Mouse (Mus musculus): ENCODE results near the gene Camkv.

The Camkv gene

GRCm38 (mm10) chr9:107923956-107924355, 11.5 kb upstream of the Camkv start:
- DNase-seq (ENCODE audit: low spot score), result peak; percentile 35

GRCm38 (mm10) chr9:107925251-107925650, 10.2 kb upstream of the Camkv start:
- DNase-seq (ENCODE audit: low spot score), result no peak

GRCm38 (mm10) chr9:107926920-107927420, 8.5 kb upstream of the Camkv start:
- no peak for DNase-seq (ENCODE audit: low spot score)

DNA sequence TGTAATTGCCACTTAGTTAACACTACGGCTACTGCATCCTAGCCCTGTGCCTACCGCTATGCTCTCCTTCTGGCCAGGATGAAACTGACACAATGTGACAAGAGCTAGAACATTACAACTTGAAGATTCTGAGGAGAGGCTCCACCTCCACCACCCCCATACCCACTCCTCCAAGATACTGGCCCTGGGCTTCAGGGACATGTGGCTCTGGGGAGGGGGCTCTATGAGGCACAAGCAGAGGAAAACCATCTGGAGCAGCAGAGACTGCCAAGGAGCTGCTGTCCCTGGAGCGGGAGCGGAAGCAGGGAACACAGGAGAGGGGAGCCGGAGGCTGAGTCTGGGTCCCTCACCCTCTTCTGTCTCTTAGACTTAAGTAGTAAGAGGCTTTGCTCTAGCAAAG, 7.7 kb upstream of the Camkv start:
- no peak for DNase-seq (ENCODE audit: low spot score)

DNA sequence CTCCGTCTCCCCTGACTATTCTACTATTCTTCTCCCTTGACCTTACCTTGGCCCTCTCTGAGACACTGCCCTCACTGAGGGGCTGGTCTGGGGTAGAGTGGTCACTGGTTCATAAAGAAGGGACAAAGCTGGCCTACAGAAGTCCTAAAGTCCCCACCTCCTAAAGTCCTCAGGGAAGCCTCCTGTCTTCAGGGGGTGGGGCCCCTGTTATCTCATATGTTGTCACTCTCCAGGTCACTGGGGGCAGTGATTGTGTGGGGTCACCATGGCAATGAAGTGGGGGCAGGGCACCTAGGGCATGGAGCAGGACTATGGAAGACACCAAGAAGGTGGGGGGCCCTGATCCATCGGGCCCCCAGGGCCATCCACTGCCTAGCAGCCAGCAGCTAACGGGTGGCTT, 7.3 kb upstream of the Camkv start, which contains the start of gene Actl11:
Gene Actl11, plus strand, starts transcription at position 301 of the 400 bp plus-strand sequence.
- no peak for DNase-seq (ENCODE audit: low spot score)

DNA sequence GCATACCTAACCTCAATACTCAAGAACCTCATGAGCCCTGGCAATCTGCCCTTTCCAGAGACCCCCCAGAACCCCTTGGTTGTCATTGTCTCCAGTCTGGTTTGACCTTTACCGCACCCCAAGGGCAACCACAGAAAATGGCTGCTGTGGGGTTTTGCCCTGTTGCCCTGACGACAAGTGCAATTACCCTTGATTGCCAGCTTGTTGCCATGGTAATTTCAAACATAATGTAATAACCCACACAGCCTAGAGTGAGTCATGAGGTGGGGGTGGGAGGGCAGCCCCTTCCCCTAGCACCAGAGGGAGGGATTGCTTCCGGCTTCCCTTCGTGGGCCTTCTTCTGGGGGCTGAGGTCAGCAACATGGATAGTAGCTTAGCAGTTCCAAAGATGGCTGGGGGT, 3.3 kb upstream of the Camkv start:
- DNase-seq (ENCODE audit: low spot score), result no peak

- DNase-seq (ENCODE audit: low spot score), result no peak
These were observed 1.3 kb upstream of the Camkv start for GRCm38 (mm10) chr9:107934146-107934545.

GRCm38 (mm10) chr9:107935790-107936214, 328 bp downstream of the Camkv start:
- no peak for DNase-seq (ENCODE audit: low spot score)

DNA sequence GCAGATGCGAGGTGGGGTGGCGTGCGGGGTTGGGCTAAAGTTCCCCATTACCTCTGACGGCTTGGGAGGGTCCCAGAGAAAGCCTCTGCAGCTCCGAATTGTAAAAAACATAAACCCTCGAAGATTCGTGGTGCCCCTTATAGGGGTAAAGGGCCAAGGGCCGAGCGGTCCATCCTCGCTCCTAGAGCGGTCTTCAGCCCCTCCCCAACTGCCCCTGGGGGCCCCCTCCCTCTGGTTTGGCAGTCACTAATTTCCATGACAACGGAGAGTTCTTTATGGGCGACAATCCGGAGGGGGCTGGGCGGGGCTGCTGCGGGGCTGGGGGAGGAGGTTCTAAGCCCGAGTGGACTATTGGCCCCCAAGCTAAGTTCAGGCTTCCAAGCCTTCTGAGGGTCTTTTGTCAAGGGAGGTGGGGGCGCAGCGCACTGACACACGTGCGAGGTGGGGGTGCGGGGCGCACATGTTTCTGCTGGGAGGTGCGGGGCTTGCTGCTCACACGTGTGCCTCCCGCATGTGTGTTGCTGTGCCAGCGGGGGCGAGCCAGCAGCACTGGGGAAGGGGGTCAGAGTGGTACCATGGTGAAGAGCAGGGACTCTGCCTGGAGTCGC, 845 bp downstream of the Camkv start:
- no peak for DNase-seq (ENCODE audit: low spot score)

DNA sequence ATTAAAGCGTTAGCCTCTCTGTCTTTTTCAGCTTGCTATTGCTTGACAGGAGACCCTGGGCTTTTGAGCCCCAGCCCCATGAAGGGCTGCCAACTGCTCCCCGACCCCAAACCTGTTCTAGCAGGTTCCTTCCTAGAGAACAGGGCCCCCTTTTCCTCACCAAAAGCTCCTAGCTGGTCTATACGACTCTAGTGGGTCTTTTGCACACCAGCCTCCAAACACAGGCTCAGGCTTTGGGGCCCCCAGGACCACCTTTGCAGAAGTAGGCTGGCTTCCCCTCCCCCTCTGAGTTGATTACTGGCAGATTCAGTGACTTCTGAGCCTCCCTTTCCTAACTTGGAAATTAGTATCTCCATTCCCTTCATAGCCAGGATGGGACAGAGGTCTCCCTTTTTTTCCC, 1.4 kb downstream of the Camkv start:
- no peak for DNase-seq (ENCODE audit: low spot score)

DNA sequence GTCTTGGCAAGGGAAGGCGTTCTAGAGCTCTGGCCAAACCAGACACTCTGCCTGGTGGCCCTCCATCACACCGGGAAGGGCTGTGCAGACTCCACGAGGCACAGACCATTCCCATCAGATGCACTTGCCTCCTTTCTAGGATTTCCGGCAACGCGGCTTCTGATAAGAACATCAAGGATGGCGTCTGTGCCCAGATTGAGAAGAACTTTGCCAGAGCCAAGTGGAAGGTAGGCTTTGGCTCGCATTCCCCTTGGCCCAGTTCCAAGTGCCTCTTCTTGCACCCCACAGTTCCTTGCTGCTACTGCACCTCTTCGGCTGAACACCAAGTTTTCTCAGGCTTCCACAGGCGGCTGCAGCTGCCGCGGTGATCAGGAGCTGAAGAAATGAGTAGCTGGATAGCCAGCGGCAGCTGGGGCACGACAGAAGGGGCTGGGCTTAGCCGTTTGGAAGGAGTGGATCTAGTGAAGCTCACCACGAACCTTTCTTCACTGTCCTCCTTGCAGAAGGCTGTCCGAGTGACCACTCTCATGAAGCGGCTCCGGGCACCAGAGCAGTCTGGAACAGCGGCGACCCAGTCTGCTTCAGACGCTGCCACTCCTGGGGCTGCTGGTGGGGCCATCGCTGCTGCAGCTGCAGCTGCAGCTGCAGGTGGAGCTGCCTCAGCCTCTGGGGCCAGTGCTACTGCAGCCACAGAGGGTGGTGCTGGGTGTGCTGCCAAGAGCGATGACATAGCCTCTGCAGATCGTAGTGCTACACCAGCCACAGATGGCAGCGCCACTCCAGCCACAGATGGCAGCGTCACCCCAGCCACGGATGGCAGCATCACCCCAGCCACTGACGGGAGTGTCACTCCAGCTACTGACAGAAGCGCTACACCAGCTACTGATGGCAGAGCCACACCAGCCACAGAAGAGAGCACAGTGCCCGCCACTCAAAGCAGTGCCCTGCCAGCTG, 12.0 kb downstream of the Camkv start:
- DNase-seq (ENCODE audit: low spot score), result no peak

- DNase-seq (ENCODE audit: low spot score), result no peak
These were observed 13.9 kb downstream of the Camkv start for GRCm38 (mm10) chr9:107949184-107949921.

- no peak for DNase-seq (ENCODE audit: low spot score)
These were observed 14.4 kb downstream of the Camkv start, which contains the start of gene Traip for GRCm38 (mm10) chr9:107949922-107950235. Gene Traip, plus strand, starts transcription at chr9:107950136.

DNA sequence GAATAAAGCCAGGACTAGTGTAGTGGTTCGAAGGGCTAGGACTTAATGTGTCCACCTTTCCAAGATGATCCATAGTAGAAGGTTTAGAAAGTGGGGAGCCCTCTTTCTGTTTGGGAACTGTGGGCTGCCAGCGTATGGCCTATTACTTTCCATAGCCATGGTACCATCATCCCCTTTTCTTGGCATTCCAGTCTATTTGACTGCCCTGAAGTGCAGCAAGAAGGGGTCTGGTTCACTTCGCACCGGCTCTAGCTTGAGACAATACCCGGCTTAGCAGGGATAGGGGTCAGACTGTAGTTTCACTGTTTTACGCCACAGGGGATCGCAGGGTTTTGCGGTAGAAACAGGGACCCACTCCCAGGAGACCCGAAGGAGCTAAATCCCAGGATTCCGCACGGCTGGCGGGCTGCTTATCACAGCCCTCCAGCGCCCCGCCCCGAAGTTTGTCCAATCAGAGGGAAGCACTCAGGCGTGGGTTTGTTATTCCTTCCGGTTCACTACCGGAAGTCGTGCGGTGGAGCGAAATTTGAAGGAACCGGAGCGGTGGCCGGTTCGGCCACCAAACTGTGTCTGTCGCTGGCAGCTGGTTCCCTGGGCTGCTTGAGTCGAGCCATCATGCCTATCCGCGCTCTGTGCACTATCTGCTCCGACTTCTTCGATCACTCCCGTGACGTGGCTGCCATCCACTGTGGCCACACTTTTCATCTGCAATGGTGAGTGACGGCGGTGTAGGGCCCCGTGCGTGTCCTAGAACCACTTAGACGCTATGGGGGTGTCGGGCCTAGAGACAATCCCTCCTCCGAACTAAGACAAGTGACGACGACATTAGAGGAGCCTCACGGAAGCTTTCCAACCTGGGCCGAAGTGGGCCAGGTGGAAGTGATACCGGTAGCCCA, 15.2 kb downstream of the Camkv start:
- peak; percentile 93 for DNase-seq (ENCODE audit: low spot score)

GRCm38 (mm10) chr9:107955613-107956289, 20.3 kb downstream of the Camkv start:
- no peak for DNase-seq (ENCODE audit: low spot score)

GRCm38 (mm10) chr9:107957141-107957540, 21.7 kb downstream of the Camkv start:
- DNase-seq (ENCODE audit: low spot score), result no peak

- DNase-seq (ENCODE audit: low spot score), result no peak
These were observed 24.4 kb downstream of the Camkv start for GRCm38 (mm10) chr9:107959896-107960295.

- no peak for DNase-seq (ENCODE audit: low spot score)
These were observed 25.5 kb downstream of the Camkv start for GRCm38 (mm10) chr9:107960928-107961327.

GRCm38 (mm10) chr9:107961351-107961762, 25.9 kb downstream of the Camkv start:
- no peak for DNase-seq (ENCODE audit: low spot score)

GRCm38 (mm10) chr9:107961881-107962280, 26.4 kb downstream of the Camkv start:
- no peak for DNase-seq (ENCODE audit: low spot score)

- DNase-seq (ENCODE audit: low spot score), result no peak
These were observed 27.4 kb downstream of the Camkv start for GRCm38 (mm10) chr9:107962916-107963315.

All from lung, postnatal 25 days (tissue).